Mouse (Mus musculus) adipocyte (in vitro differentiated cells): Measurements from ENCODE around the gene Cap1.

Experiments
- DNase-seq: peaks from one replicate; pipeline ENCODE4 v3.0.0-alpha.2; 2016; ENCODE audit warnings: low spot score

Cap1 gene

GRCm38 (mm10) chr4:122885768-122886578 lies at the start of gene Cap1:
Gene Cap1 (minus strand): TSS chr4:122886056.
- peak; percentile 99 for DNase-seq

- no peak for DNase-seq
Observed at GRCm38 (mm10) chr4:122933857-122934256, 48.0 kb upstream of the Cap1 start.

DNA sequence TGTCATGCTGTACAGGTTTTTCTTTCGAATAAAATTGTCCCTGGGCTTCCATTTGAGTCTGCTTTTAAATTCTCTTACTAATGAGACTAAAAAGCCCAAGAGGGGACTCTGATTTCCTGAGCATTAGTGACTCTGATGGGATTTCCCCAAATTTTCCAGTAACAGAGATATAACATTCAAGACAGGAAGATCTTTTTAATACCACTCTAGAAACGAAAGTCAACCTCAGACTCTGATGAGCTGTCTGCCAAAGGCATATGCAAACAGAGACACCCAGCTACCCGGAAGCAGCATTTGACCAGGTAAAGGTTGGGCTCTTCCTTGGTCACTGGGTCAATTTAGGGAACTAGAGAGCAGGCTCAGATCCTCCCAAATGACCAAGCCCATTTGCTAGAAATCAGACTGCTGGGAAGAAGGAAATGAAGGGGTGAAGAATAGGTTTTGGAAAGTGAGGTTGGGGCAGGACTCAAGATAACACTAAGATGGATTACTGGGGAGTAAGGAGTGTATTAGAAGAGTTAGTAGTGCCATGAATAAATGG lies 47.3 kb upstream of the Cap1 start:
- no peak for DNase-seq

DNA sequence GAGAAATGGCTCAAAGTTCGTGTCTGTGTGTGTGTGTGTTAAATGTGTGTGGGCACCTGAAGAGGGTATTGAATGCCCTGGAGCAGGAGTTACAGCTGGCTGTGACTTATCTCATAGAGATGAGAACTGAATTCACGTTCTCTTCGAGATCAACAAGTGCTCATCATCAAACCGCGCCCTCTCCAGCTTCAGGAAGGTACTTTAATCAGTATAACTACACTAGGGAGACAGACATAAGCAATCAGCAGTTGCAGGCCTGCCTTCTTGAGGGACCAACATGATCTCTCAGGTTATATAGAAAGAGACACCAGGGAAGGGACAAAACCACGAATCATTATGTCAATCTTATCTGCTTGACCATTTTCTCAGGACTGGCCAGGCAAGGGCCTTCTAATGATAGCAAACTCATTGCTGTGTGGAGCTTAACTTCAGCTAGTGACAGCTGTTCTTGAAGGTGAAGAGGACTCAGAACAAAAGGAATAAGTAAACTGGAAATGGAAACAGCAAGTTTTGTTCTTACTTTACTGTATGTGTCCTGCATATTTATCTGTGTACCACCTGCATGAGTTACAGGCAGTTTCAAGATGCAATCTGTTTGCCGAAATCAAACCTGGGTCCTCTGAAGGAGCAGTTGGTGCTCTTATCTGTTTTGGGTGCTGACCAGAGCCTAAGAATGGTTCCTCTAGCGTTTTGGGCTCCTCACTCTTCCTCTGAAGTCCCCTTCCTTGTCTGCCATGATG lies 46.6 kb upstream of the Cap1 start:
- no peak for DNase-seq

GRCm38 (mm10) chr4:122930939-122931590 lies 45.2 kb upstream of the Cap1 start:
- DNase-seq: no peak

- DNase-seq: no peak
Observed at GRCm38 (mm10) chr4:122923392-122924344, 37.8 kb upstream of the Cap1 start.

GRCm38 (mm10) chr4:122922841-122923240 lies 37.0 kb upstream of the Cap1 start:
- no peak for DNase-seq

GRCm38 (mm10) chr4:122915985-122916384 lies 30.1 kb upstream of the Cap1 start:
- no peak for DNase-seq

DNA sequence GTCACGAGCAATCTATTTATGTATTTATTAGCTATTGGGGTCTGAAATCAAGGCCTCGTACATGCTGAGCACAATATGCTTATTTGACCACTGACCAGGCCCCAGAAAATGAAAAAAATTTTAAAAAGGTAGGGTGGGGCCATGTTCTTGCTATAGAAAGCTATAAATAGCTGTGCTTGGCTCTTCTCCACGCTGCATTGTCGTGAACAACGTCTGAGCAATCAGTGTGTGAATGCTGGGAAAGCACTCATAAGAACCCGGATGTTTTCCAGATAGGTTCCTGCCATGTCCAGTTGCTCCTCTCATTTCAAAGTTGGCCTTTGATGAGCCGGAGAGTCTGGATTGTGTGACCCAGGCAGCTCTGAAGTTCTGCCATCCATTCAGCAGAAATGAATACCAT lies 28.3 kb upstream of the Cap1 start:
- DNase-seq: no peak

DNA sequence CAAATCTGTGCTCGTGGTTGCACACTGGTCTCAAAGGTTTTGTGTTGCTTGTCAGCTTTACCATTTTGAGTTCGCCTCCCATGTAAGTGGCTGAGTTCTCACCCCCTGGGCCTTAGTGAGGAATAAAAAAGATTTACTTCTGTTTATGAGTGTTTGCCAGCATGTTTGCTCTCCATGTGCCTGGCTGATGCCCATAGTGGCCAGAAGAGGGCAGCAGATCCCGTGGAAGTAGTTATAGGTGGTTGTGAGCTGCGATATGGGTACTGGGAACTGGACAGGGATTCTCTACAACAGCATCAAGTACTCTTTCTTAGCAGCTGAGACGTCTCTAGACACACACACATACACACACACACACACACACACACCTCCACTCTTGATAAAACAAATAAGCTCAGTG lies 26.8 kb upstream of the Cap1 start:
- DNase-seq: no peak

DNA sequence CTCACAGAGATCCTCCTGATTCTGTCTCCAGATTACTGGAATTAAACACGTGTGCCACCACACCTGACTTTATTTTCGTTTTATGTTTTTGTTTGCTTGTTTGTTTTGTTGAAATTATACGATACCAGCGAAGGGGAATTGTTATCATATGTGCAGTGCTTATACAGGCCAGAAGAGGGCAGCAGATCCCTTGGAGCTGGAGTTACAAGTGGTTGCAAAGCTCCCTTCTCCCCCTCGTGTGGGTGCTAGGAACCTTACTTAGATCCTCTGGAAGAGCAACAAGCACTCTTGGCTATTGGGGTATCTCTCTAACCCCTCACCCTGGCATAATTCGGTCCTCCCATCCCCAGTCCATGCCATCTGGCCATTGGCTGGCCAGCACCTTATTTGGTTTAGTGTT lies 24.7 kb upstream of the Cap1 start:
- no peak for DNase-seq

DNA sequence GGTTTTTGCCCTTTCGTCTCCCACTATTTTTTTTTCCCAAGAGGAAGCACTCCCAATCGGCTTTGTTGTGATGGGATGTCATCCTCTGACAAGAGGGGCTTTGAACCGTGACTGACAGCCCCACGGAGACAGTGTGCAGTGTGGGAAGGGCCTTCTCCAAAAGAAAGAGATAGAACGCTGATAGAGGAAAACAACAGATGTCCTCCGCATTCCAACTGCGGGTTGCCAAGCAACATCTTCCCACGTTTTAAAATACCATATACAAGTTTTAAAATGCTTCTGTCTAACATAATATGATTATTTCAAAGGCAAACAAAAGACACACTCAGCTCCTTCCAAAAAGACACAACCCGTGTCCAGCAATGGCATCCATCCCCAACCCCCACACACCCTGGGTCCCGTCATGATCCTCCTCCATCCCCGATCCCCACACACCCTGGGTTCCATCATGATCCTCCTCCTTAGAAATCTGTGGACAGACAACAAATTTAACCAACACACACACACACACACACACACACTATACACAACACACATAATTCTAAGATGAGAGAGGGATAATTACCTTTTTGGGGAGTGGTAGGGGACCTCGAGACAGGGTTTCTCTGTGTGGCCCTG lies 23.8 kb upstream of the Cap1 start:
- DNase-seq: no peak

- no peak for DNase-seq
Observed at GRCm38 (mm10) chr4:122905359-122905758, 19.5 kb upstream of the Cap1 start.

DNA sequence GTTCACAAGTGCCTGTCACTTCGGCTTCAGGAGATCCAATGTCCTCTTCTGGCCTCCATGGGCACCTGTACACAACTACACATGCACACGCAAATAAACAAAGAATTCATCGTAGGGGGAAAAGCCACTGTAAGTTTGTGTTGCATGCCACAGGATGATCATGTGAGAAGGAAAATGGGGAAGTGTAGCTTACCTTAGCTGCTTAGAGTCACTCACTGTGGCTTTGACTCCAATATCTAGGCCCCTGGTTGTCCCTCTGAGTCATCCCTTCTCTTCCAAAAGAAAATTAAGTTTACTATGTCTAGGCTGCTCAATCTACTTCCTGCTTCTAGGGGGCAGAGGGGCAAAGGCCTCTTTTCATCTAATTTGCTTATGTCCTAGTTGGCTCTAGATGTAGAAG lies 17.9 kb upstream of the Cap1 start:
- no peak for DNase-seq

DNA sequence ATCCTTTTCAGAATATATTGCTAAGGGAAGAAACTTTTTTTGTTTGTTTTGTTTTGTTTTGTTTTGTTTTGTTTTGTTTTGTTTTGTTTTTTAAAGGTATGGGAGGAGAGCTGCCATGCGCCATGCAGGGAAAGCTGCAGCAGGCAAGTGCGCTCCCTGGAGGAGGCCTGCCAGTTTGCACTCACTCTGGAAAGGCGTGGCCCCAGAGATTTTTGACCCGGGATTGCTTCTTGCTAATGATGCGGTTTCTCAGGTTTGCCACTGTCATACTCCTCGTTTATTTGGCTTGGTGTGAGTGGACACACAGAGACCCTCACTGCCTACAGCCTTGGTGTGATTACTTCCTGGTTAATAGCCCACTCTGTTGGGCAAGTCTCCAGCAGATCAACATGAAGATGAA lies 16.3 kb upstream of the Cap1 start:
- DNase-seq: no peak

DNA sequence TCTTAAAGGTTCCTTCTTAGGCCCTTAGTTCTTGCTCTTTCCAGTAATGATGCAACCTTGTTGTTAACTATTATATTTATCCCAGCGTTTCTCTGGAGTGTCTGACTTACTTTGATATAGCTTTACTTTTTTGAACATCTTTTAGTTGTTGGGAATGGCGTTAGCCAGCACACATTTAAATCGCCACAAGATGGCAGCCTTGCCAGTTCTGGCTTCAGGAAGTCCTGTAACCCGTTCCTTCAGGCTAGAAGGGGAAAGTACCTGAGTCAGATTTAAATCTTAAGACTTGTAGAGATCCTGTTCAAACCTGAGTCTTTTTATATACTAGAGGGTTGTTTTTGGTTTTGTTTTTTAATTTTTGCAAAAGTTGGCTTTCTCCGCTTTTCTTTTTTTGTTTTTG lies 12.5 kb upstream of the Cap1 start:
- DNase-seq: peak; percentile 81

- DNase-seq: no peak
Observed at GRCm38 (mm10) chr4:122897750-122898149, 11.9 kb upstream of the Cap1 start.

GRCm38 (mm10) chr4:122892157-122892556 lies 6.3 kb upstream of the Cap1 start:
- no peak for DNase-seq

GRCm38 (mm10) chr4:122891597-122891996 lies 5.7 kb upstream of the Cap1 start:
- no peak for DNase-seq

GRCm38 (mm10) chr4:122890881-122891481 lies 5.1 kb upstream of the Cap1 start:
- DNase-seq: peak; percentile 69

GRCm38 (mm10) chr4:122887336-122887735 lies 1.5 kb upstream of the Cap1 start:
- DNase-seq: no peak
